Mouse (Mus musculus): ENCODE results near the gene 1700001L19Rik. TPM values are rescaled to one million over a fixed set of nuclear protein-coding genes. Genes with fewer than 3 reads are reported as not detected.
A peak's percentile ranks its signal among the peaks of the same experiment; 100 is the strongest.

1700001L19Rik gene
- total and polyA plus RNA-seq, 3 experiments, result not detected

GRCm38 (mm10) chr13:68581747-68582516 is 15.3 kb upstream of the 1700001L19Rik start, which contains the start of the genes Mtrr and Fastkd3:
Mtrr (minus strand) TSS chr13:68582149.
Fastkd3 (plus strand) TSS chr13:68582234.
- peak within 1 kb of the TSS; percentile 78 for H3K9ac ChIP-seq (ENCODE audit: insufficient read depth, low read depth)
- H3K27me3 ChIP-seq (replicated peaks), result no peaks in the 10 kb centered on the region
- H3K4me1 ChIP-seq (ENCODE audit: control insufficient read depth in 1 of 2, insufficient read depth in 2 of 2), result peaks cover 3 to 39% of the 10 kb centered on the region in 2 experiments; a peak in 3 of 4 replicates
- 0 out of 2 replicates have a peak within 1 kb of the TSS, but pooled peaks have one; percentile 2 for H3K27ac ChIP-seq (ENCODE audit: insufficient read depth, low read depth)
- peak within 1 kb of the TSS; percentile 51 for H3K4me2 ChIP-seq (ENCODE audit: insufficient read depth, low read depth, poor library complexity, severe bottlenecking)
- in situ Hi-C loops (cut with MboI; ENCODE audit: low pct_ligation_motif_present, low pct_unique_long_range_greater_than_20kb, low sequenced_read_pairs) (loop anchor here (10.0 to 25.0 kb wide), 2 partner anchors 873 to 1230 kb away; partner anchors contain the start of gene Med10), dilution Hi-C loops (cut with MboI; ENCODE audit: extremely low pct_ligation_motif_present, extremely low pct_unique_long_range_greater_than_20kb, low sequenced_read_pairs) (no loop called here)
- peaks cover 38% of the 10 kb centered on the region for H3K79me2 ChIP-seq (replicated peaks; ENCODE audit: control insufficient read depth, extremely low read depth, insufficient read depth, poor library complexity, severe bottlenecking)
- TF ChIP-seq CTCF (conservative IDR thresholded peaks at IDR 0.05 in 1 of 2, IDR thresholded peaks at IDR 0.05 in 1 of 2; ENCODE audit: low read depth in 2 of 2, low read length in 2 of 2) (no peak), USF2 (conservative IDR thresholded peaks at IDR 0.05; ENCODE audit: low read depth, low read length) (no peak), POLR2AphosphoS2 (IDR thresholded peaks at IDR 0.05; ENCODE audit: low read depth, low read length) (peak; percentile 57; the same call in 1 of the 2 replicates), CHD2 (IDR thresholded peaks at IDR 0.05; ENCODE audit: low read length) (peak; percentile 68), SMC3 (IDR thresholded peaks at IDR 0.05; ENCODE audit: low read depth, low read length) (no peak), POLR2A (IDR thresholded peaks at IDR 0.05; ENCODE audit: low read depth, low read length) (peak; percentile 96), JUND (conservative IDR thresholded peaks at IDR 0.05; ENCODE audit: low read depth, low read length) (no peak), HCFC1 (IDR thresholded peaks at IDR 0.05; ENCODE audit: low read depth, low read length) (peak; percentile 78), CHD1 (IDR thresholded peaks at IDR 0.05; ENCODE audit: low read depth, low read length) (no peak), RAD21 (IDR thresholded peaks at IDR 0.05; ENCODE audit: low read depth, low read length) (no peak), ZNF384 (IDR thresholded peaks at IDR 0.05; ENCODE audit: low read depth, low read length) (no peak), E2F4 (IDR thresholded peaks at IDR 0.05; ENCODE audit: insufficient replicate concordance, low read depth, low read length) (peak; percentile 85; the same call in 1 of the 2 replicates), UBTF (IDR thresholded peaks at IDR 0.05; ENCODE audit: low read depth, low read length) (no peak), MXI1 (IDR thresholded peaks at IDR 0.05; ENCODE audit: low read depth, low read length) (peak; percentile 83), NELFE (IDR thresholded peaks at IDR 0.05; ENCODE audit: low read depth, low read length) (peak; percentile 91), IRF4 (IDR thresholded peaks at IDR 0.05; ENCODE audit: low read depth, low read length) (no peak; the same call in 1 of the 2 replicates), SIN3A (IDR thresholded peaks at IDR 0.05; ENCODE audit: low read length) (peak; percentile 82), MYC (IDR thresholded peaks at IDR 0.05; ENCODE audit: low read depth, low read length) (peak; percentile 89), NRF1 (IDR thresholded peaks at IDR 0.05; ENCODE audit: low read depth, low read length) (peak; percentile 92), KAT2A (IDR thresholded peaks at IDR 0.05; ENCODE audit: insufficient replicate concordance, low read length) (peak; percentile 66; the same call in 1 of the 2 replicates), ZMIZ1 (IDR thresholded peaks at IDR 0.05; ENCODE audit: low read depth, low read length) (peak; percentile 38; the same call in 1 of the 2 replicates), MAFK (IDR thresholded peaks at IDR 0.05; ENCODE audit: insufficient replicate concordance, low read length) (no peak), MAZ (IDR thresholded peaks at IDR 0.05; ENCODE audit: low read depth, low read length) (0 out of 2 replicates have a peak, but pooled peaks have one; percentile 74), MAX (IDR thresholded peaks at IDR 0.05; ENCODE audit: low read length) (peak; percentile 90), TBP (conservative IDR thresholded peaks at IDR 0.05; ENCODE audit: low read depth, low read length) (0 out of 2 replicates have a peak, but pooled peaks have one; percentile 30), ZC3H11A (IDR thresholded peaks at IDR 0.05; ENCODE audit: low read depth, low read length) (no peak), GABPA (IDR thresholded peaks at IDR 0.05; ENCODE audit: insufficient replicate concordance, low read depth, low read length) (no peak), PAX5 (IDR thresholded peaks at IDR 0.05; ENCODE audit: low read length) (no peak), USF1 (IDR thresholded peaks at IDR 0.05; ENCODE audit: low read depth, low read length) (peak; percentile 47), BHLHE40 (IDR thresholded peaks at IDR 0.05; ENCODE audit: low read depth, low read length) (peak; percentile 66), RCOR1 (conservative IDR thresholded peaks at IDR 0.05; ENCODE audit: low read depth, low read length) (0 out of 2 replicates have a peak, but pooled peaks have one; percentile 63), ELF1 (IDR thresholded peaks at IDR 0.05; ENCODE audit: low read depth, low read length) (peak; percentile 76), TCF12 (IDR thresholded peaks at IDR 0.05; ENCODE audit: low read depth, low read length) (peak; percentile 81), ZKSCAN1 (IDR thresholded peaks at IDR 0.05; ENCODE audit: borderline replicate concordance, low read depth, low read length) (no peak), MEF2A (IDR thresholded peaks at IDR 0.05; ENCODE audit: borderline replicate concordance, low read depth, low read length) (peak; percentile 52; the same call in 1 of the 2 replicates), JUN (IDR thresholded peaks at IDR 0.05; ENCODE audit: insufficient read depth, low read depth, low read length) (no peak), ETS1 (conservative IDR thresholded peaks at IDR 0.05; ENCODE audit: low read depth, low read length) (no peak), EP300 (IDR thresholded peaks at IDR 0.05; ENCODE audit: low read length) (no peak)
- H3K9me3 ChIP-seq (replicated peaks; ENCODE audit: low read length), result no peaks in the 10 kb centered on the region
- peaks cover 51 to 69% of the 10 kb centered on the region in 2 experiments for H3K36me3 ChIP-seq (replicated peaks in 1 of 2; ENCODE audit: control insufficient read depth in 1 of 2, insufficient read depth in 1 of 2, low read length in 1 of 2)
- peak within 1 kb of the TSS; percentile 65 to 95 (median 90) for H3K4me3 ChIP-seq (replicated peaks in 1 of 3; ENCODE audit: low read depth in 2 of 3, low read length in 2 of 3, poor library complexity in 1 of 3)
- peak; percentile 93 for DNase-seq (ENCODE audit: extremely low read depth)

Measured in CH12.LX (cell line).